Mouse (Mus musculus) heart, postnatal 36 days (tissue): ENCODE measurements around the gene Wdr95. TPM values are rescaled to one million over a fixed set of nuclear protein-coding genes. Genes with fewer than 3 reads are reported as not detected.

Source experiments
- DNase-seq, 2 experiments: peaks; one replicate each; pipeline ENCODE4 v3.0.0; 2021 to 2022
- intact Hi-C: fragments of 180-260 bp; cut with DNase I; formaldehyde crosslinking; loops from one replicate; pipeline ENCODE4 v1.15.1; 2025
- total RNA-seq, 2 experiments: library from RNA; stranded (reverse); gene quantifications; 2 replicates each; pipeline ENCODE4 v1.2.3; 2021

Wdr95 gene
- total RNA-seq, 2 experiments from 2014 or later: not detected

DNA sequence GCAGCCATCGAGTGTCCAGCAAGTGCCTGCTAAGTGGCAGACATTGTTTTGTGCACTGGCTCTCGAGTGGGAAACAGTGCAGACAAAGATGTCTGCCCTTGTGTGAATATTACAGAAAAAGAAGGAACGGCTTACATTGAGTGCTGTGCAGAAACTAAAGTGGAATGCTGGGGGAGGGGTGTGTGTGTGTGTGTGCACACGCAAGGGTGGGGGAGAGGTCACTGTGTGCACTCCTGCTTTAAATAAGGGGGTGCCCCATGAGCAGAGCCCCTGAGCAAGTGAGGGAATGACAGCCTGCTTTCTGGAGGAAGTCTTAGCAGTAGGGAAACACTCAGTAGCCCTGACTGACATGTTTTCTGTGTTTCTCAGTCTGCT is 121.7 kb downstream of the Wdr95 start:
- DNase-seq: no peak
- intact Hi-C loops: no loop called here

DNA sequence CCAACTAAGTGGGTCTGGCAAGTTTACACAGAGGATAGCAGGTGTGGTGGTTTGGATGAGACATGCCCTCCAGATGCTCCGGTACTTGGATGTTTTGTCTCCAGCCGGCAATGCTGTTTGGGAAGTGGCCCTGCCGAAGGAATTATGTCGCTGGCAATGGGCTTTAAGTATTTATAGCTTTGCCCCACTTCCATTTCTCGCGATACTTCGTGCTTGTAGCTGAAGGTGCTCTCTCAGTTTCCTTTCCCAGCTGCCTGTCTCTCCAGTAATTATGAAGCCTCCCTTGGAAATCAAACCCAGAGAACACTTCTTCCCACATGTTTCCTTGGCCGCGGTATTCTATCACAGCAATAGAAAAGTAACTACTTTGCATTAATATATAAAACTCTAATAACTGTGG is 127.2 kb downstream of the Wdr95 start:
- intact Hi-C loops: no loop called here
- no peak for DNase-seq

DNA sequence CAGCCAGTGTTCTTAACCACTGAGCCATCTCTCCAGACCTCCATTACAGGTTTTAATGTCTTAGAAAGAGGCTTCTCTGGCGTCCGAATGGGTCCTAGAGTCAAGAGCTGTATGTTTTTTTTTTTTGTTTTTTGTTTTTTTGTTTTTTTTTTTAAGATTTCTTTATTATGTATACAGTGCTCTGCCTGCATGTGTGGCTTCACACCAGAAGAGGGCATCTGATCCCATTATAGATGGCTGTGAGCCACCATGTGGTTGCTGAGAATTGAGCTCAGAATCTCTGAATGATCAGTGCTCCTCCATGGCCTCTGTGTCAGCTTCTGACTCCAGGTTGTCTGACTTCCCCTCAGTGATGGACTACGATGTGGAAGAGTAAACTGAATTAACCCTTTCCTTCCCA is 129.5 kb downstream of the Wdr95 start:
- DNase-seq: no peak
- intact Hi-C loops: no loop called here

DNA sequence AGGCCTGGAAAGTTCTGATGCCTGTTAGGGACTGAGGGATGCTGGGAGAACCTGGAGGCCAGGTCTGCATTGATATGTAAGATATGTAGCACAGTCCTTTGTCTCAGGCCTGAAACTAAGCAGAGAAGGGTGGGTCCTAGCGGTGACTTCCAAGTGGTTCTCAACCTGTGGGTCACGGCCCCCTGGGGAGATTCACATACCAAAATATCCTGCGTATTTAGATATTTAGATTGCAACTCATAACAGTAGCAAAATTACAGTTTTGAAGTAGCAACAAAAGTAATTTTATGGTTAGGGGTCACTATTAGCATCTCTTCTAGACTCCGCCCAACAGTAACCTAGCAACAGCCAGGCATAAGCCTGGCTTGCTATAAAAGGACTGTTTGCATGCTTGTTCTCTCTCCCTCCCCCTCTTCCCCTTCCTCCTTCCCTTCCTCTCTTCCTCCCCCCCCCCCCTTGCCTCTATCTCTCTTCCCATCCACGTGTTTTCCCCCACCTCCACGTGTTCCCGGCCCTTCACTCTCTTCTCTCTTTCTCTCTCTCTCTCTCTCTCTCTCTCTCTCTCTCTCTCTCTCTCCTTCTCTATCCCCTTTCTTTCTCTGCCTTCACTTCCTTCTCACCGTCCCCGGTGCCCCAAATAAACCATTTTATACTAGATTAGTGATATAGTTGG is 130.4 kb downstream of the Wdr95 start:
- intact Hi-C loops: no loop called here
- DNase-seq: no peak

DNA sequence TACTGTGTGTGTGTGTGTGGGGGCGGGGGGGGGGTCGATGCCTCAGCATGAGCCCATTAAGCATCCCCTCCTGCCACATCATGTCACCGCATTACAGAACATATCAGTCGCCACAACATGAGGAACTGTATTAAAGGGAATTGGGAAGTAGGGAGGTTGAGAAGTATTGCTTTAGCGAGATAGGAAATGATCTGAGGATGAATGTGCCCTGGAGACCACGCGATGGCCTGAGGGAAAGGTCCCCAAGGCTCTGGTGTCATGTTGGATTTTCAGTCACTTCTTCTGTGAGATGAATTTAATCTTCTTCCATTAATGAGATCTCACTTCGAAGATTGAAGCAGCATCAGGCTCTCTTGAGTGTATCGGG is 130.9 kb downstream of the Wdr95 start:
- intact Hi-C loops: no loop called here
- DNase-seq: no peak

DNA sequence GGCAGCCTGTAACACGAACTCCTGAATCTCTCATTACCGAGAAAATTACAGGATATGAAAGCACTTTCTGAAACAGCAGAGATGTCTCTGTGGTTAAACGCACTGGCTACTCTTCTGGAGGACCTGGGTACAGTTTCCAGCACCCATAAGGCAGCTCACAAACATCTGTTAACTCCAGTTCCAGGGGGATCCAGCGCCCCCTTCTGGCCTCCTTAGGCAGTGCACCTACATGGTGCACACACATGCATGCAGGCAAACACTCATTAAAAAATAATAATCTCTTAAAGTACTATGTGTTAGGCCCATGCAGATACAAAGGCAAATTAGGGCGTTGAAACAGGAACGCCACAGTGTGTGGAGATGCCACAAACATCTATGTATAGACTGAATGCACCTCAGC is 132.9 kb downstream of the Wdr95 start:
- DNase-seq: no peak
- intact Hi-C loops: no loop called here

Other genes starting within 250 kb of the Wdr95 start
- 10 to 100 TPM; 15.3 to 20.8 TPM for gene Medag, start 116.9 kb upstream of the Wdr95 start, total RNA-seq
- gene Tex26, start 89.0 kb upstream of the Wdr95 start, total RNA-seq: not detected
- gene Hsph1, start 107.7 kb downstream of the Wdr95 start, total RNA-seq: 10 to 100 TPM; 40.4 to 60.4 TPM
- gene B3glct, start 149.6 kb downstream of the Wdr95 start, total RNA-seq: 1 to 10 TPM; 5.9 to 6.6 TPM